Mouse (Mus musculus): ENCODE results near the gene Trmt1.

Gene Trmt1

GRCm38 (mm10) chr8:84689091-84689915 lies 3.2 kb downstream of the Trmt1 start:
- no peak for DNase-seq (ENCODE audit: extremely low spot score, low read depth, low spot score)

DNA sequence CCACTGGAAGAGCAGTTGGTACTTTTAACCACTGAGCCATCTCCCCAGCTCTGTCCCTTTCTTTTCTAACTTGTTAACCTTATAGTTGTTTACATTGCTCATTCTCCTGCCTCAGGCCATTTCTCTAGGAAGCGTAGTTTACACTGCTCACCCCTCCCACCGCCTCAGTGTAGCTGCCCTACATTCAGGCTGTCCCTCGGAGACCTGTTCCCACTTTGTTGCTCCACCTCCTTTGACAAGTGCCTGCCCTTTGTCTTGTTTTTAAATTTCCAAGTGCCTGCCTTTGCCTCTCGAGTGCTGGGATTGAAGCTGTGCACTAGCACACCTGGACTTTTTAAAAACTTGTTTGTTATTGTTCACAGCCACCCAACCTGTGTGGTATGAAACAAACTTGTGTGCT lies 7.2 kb downstream of the Trmt1 start:
- no peak for DNase-seq (ENCODE audit: extremely low spot score, low read depth, low spot score)

- DNase-seq (ENCODE audit: extremely low spot score, low read depth, low spot score) = no peak
Measured at GRCm38 (mm10) chr8:84695140-84695539, 9.0 kb downstream of the Trmt1 start.

- DNase-seq (ENCODE audit: extremely low spot score, low read depth, low spot score) = no peak
Measured at GRCm38 (mm10) chr8:84697166-84698130, 11.3 kb downstream of the Trmt1 start.

- DNase-seq (ENCODE audit: extremely low spot score, low read depth, low spot score) = no peak
Measured at GRCm38 (mm10) chr8:84698288-84698687, 12.2 kb downstream of the Trmt1 start.

DNA sequence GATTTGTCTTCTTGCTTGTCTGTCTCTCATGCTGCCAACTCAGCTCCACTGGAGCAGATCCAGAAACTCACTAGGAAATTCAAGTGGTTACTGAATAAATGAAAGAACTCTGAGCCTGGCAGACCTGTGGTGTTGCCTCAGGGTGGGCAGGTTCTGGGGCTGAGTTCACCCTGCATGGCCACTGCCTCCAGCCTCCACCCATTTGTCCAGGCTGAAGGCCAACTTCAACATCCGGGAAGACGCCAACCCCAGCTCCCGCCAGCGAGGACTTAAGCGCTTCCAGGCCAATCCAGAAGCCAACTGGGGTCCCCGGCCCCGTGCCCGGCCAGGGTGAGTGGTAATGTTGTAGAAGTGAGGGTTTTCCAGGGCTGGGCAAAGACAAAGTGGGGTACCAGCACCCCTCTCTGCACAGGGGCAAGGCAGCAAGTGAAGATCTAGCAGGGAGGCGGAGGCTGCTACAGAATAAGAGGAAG lies 12.9 kb downstream of the Trmt1 start:
- DNase-seq (ENCODE audit: extremely low spot score, low read depth, low spot score) = no peak

DNA sequence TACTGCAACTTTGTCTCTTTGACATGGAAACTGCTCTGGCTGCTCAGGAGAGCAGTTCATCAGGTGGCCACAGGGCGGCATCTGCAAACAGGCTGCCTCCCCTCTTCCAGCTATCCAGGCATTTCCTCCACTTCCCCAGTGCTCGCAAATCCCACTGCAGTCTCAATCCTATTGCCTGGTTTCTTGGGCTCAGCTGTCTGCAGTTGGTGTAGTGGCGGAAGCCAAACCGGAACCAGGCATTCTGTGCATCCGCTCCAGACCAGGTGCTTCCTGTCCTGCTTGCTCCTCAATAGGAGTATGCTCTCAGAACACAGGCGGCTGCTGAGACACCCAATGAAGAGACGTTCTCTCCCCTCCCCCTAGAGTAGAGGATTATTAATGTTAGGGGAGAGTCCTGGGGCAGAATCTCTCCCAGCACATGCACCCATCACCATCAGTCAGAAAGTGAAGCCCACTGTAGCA lies 13.8 kb downstream of the Trmt1 start:
- DNase-seq (ENCODE audit: extremely low spot score, low read depth, low spot score) = no peak

DNA sequence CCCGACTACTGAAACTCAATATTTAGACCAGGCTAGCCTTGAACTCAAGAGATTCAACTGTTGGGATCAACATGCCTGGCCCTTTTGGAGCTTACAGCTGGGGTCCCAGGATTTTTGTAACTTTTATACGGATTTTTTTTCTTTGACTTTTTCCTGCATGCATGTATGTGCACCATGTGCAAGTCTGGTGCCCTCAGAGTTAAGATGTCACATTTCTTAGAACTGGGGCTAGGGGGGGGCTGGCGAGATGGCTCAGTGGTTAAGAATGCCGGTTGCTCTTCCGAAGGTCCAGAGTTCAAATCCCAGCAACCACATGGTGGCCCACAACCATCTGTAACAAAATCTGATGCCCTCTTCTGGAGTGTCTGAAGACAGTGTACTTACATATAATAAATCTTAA lies 14.4 kb downstream of the Trmt1 start:
- DNase-seq (ENCODE audit: extremely low spot score, low read depth, low spot score) = no peak

GRCm38 (mm10) chr8:84700941-84701911 lies 15.1 kb downstream of the Trmt1 start, which contains the start of gene Lyl1:
Gene Lyl1 (plus strand): TSS chr8:84701457.
- no peak for DNase-seq (ENCODE audit: extremely low spot score, low read depth, low spot score)

GRCm38 (mm10) chr8:84702561-84702960 lies 16.5 kb downstream of the Trmt1 start:
- no peak for DNase-seq (ENCODE audit: extremely low spot score, low read depth, low spot score)

DNA sequence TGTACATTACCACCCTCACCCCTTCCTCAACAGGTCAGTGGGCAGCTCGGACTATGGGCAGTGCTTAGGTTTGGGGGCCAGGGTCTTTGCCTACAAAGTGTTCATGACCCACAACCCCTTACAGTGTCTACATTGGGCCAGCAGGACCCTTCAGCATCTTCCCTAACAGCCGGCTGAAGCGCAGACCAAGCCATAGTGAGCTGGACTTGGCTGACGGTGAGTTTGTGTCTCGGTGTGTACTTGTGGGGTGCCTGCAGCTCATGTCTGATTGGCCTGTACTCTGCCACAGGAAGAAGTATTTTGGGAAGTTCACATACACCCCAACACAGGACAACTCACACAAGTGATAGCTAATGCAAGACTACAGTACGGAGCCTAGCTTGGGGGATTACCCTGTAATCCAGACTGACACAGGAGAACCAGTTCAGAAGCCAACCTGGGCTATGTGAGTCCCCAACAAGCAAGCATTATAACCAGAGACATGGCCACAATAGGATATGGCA lies 16.9 kb downstream of the Trmt1 start:
- DNase-seq (ENCODE audit: extremely low spot score, low read depth, low spot score) = no peak

- no peak for DNase-seq (ENCODE audit: extremely low spot score, low read depth, low spot score)
Measured at GRCm38 (mm10) chr8:84703466-84704249, 17.6 kb downstream of the Trmt1 start.

GRCm38 (mm10) chr8:84704356-84704755 lies 18.2 kb downstream of the Trmt1 start:
- DNase-seq (ENCODE audit: extremely low spot score, low read depth, low spot score) = no peak

DNA sequence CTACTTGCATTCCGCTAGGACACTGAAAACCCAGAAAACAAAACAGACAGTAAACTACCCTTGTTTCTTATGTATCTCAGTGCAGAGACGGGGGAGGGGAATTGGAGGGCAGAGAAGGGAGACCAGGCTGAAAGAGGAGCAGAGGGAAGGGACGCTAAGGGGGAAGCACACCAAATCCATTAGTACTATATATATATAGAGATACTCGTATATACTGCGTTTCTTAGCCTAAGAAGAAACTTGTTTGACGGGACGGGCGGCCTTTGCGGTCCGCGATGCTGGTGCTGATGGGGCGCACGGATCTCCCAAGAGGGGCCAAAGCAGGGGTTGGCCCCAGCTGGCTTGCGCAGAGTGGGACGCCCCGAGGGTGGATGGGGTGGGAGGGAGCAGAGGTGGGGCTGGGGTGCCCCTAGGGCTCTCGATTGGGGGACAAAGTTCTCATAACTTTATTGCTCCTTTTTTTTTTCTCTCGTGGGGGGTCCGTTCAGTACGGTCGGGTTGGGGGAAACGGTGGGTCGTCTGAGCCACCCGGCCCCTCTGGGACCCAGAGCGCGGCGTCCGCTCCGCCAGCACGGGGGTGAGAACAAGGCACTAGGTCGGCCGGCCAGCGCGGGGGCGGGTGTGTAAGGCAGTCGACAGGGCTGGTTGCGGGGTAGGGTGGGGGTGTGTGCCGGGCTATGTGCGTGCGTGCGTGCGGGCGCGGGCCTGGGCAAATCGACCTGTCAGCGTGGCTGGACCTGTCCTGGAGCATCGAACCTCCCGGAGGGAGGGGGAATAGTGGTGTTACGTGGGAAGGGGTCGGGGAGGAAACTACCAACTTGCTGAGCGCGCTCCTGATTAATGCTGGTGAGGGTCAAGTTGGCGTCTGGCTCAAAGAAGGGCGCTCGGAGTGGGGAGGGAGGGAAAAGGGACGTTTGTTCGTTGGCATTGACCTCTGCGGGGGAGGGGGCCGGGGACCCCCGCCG lies 19.0 kb downstream of the Trmt1 start:
- no peak for DNase-seq (ENCODE audit: extremely low spot score, low read depth, low spot score)

- DNase-seq (ENCODE audit: extremely low spot score, low read depth, low spot score) = no peak
Measured at GRCm38 (mm10) chr8:84705960-84706359, 19.9 kb downstream of the Trmt1 start.

GRCm38 (mm10) chr8:84706610-84707266 lies 20.6 kb downstream of the Trmt1 start:
- no peak for DNase-seq (ENCODE audit: extremely low spot score, low read depth, low spot score)

GRCm38 (mm10) chr8:84707267-84707883 lies 21.3 kb downstream of the Trmt1 start:
- no peak for DNase-seq (ENCODE audit: extremely low spot score, low read depth, low spot score)

All from hindlimb bud, embryonic 11.5 days (tissue).